Mouse (Mus musculus): Measurements from ENCODE around the gene Pak2. TPM values are rescaled to one million over a fixed set of nuclear protein-coding genes. Genes with fewer than 3 reads are reported as not detected.

The Pak2 gene
- total RNA-seq, 1 experiment, result 26.9 TPM

- Histone ChIP-seq H3K36me3 (ENCODE audit: control insufficient read depth, insufficient read depth, low read length, poor library complexity, severe bottlenecking) (peaks cover 8% of the 10 kb centered on the region; the same call in 1 of the 2 replicates), H3K9me3 (ENCODE audit: control insufficient read depth, insufficient read depth, low read depth, low read length) (no peaks in the 10 kb centered on the region), H3K4me1 (ENCODE audit: control insufficient read depth in 2 of 2, insufficient read depth in 2 of 2, low read length in 2 of 2, poor library complexity in 1 of 2) (peaks cover 3 to 6% of the 10 kb centered on the region in 2 experiments; a peak in 2 of 4 replicates), H3K9ac (ENCODE audit: insufficient read depth, low read depth, low read length, poor library complexity, severe bottlenecking) (no peak overlapping the region), H3K27ac (ENCODE audit: insufficient read depth, low read depth, low read length, poor library complexity, severe bottlenecking) (no peak overlapping the region; the same call in 1 of the 2 replicates), H3K4me3 (ENCODE audit: insufficient read depth in 1 of 2, low read depth in 1 of 2, low read length in 2 of 2, poor library complexity in 1 of 2, severe bottlenecking in 1 of 2) (no peak overlapping the region; a peak in 1 of 4 replicates)
- in situ Hi-C loops (cut with MboI; ENCODE audit: low sequenced_read_pairs in 2 of 2, unreplicated experiment in 2 of 2), result no loop called here
- DNase-seq (ENCODE audit: low read depth, low spot score), result no peak
- TF ChIP-seq MAFK (IDR thresholded peaks at IDR 0.05; ENCODE audit: insufficient read depth, low read depth, low read length), result no peak
- TF ChIP-seq ZNF384 (IDR thresholded peaks at IDR 0.05; ENCODE audit: low read depth, low read length), result peak; percentile 77; the same call in 1 of the 2 replicates
Measured at GRCm38 (mm10) chr16:32087629-32088443, 8.7 kb upstream of the Pak2 start.

GRCm38 (mm10) chr16:32078408-32078990 is 643 bp downstream of the Pak2 start:
- Histone ChIP-seq H3K4me3 (ENCODE audit: insufficient read depth in 1 of 2, low read depth in 1 of 2, low read length in 2 of 2, poor library complexity in 1 of 2, severe bottlenecking in 1 of 2) (peak overlapping the region; percentile 89 to 95), H3K9me3 (ENCODE audit: control insufficient read depth, insufficient read depth, low read depth, low read length) (no peaks in the 10 kb centered on the region), H3K27ac (ENCODE audit: insufficient read depth, low read depth, low read length, poor library complexity, severe bottlenecking) (peak overlapping the region; percentile 87), H3K4me1 (ENCODE audit: control insufficient read depth in 2 of 2, insufficient read depth in 2 of 2, low read length in 2 of 2, poor library complexity in 1 of 2) (peaks cover 0 to 6% of the 10 kb centered on the region in 2 experiments; a peak in 2 of 4 replicates), H3K9ac (ENCODE audit: insufficient read depth, low read depth, low read length, poor library complexity, severe bottlenecking) (peak overlapping the region; percentile 97), H3K36me3 (ENCODE audit: control insufficient read depth, insufficient read depth, low read length, poor library complexity, severe bottlenecking) (no peaks in the 10 kb centered on the region)
- TF ChIP-seq HCFC1 (IDR thresholded peaks at IDR 0.05; ENCODE audit: borderline replicate concordance, insufficient read depth, low read length) (no peak), ZC3H11A (IDR thresholded peaks at IDR 0.05; ENCODE audit: borderline replicate concordance, low read depth, low read length) (no peak), CHD2 (IDR thresholded peaks at IDR 0.05; ENCODE audit: low read depth, low read length) (peak; percentile 68; the same call in 1 of the 2 replicates)
- no peak for DNase-seq (ENCODE audit: low read depth, low spot score)
- in situ Hi-C loops (cut with MboI; ENCODE audit: low sequenced_read_pairs in 2 of 2, unreplicated experiment in 2 of 2), result no loop called here

- Histone ChIP-seq H3K4me3 (ENCODE audit: insufficient read depth in 1 of 2, low read depth in 1 of 2, low read length in 2 of 2, poor library complexity in 1 of 2, severe bottlenecking in 1 of 2) (peak overlapping the region; percentile 89 to 95), H3K27ac (ENCODE audit: insufficient read depth, low read depth, low read length, poor library complexity, severe bottlenecking) (no peak overlapping the region), H3K9ac (ENCODE audit: insufficient read depth, low read depth, low read length, poor library complexity, severe bottlenecking) (peak overlapping the region; percentile 97; the same call in 1 of the 2 replicates), H3K9me3 (ENCODE audit: control insufficient read depth, insufficient read depth, low read depth, low read length) (no peaks in the 10 kb centered on the region), H3K4me1 (ENCODE audit: control insufficient read depth in 2 of 2, insufficient read depth in 2 of 2, low read length in 2 of 2, poor library complexity in 1 of 2) (peaks cover 0 to 6% of the 10 kb centered on the region in 2 experiments; a peak in 2 of 4 replicates), H3K36me3 (ENCODE audit: control insufficient read depth, insufficient read depth, low read length, poor library complexity, severe bottlenecking) (no peaks in the 10 kb centered on the region)
- TF ChIP-seq CHD2 (IDR thresholded peaks at IDR 0.05; ENCODE audit: low read depth, low read length) (no peak), HCFC1 (IDR thresholded peaks at IDR 0.05; ENCODE audit: borderline replicate concordance, insufficient read depth, low read length) (no peak), ZC3H11A (IDR thresholded peaks at IDR 0.05; ENCODE audit: borderline replicate concordance, low read depth, low read length) (no peak), MAFK (IDR thresholded peaks at IDR 0.05; ENCODE audit: insufficient read depth, low read depth, low read length) (no peak), ZNF384 (IDR thresholded peaks at IDR 0.05; ENCODE audit: low read depth, low read length) (no peak)
- no peak for DNase-seq (ENCODE audit: low read depth, low spot score)
- in situ Hi-C loops (cut with MboI; ENCODE audit: low sequenced_read_pairs in 2 of 2, unreplicated experiment in 2 of 2), result no loop called here
Measured at GRCm38 (mm10) chr16:32077648-32078407, 1.3 kb downstream of the Pak2 start.

GRCm38 (mm10) chr16:32076406-32076805 is 2.7 kb downstream of the Pak2 start:
- Histone ChIP-seq H3K36me3 (ENCODE audit: control insufficient read depth, insufficient read depth, low read length, poor library complexity, severe bottlenecking) (no peaks in the 10 kb centered on the region), H3K27ac (ENCODE audit: insufficient read depth, low read depth, low read length, poor library complexity, severe bottlenecking) (no peak overlapping the region), H3K9ac (ENCODE audit: insufficient read depth, low read depth, low read length, poor library complexity, severe bottlenecking) (no peak overlapping the region), H3K9me3 (ENCODE audit: control insufficient read depth, insufficient read depth, low read depth, low read length) (no peaks in the 10 kb centered on the region), H3K4me1 (ENCODE audit: control insufficient read depth in 2 of 2, insufficient read depth in 2 of 2, low read length in 2 of 2, poor library complexity in 1 of 2) (peaks cover 0 to 6% of the 10 kb centered on the region in 2 experiments; a peak in 2 of 4 replicates), H3K4me3 (ENCODE audit: insufficient read depth in 1 of 2, low read depth in 1 of 2, low read length in 2 of 2, poor library complexity in 1 of 2, severe bottlenecking in 1 of 2) (no peak overlapping the region)
- no peak for TF ChIP-seq ZC3H11A (IDR thresholded peaks at IDR 0.05; ENCODE audit: borderline replicate concordance, low read depth, low read length)
- no peak for TF ChIP-seq MAFK (IDR thresholded peaks at IDR 0.05; ENCODE audit: insufficient read depth, low read depth, low read length)
- TF ChIP-seq HCFC1 (IDR thresholded peaks at IDR 0.05; ENCODE audit: borderline replicate concordance, insufficient read depth, low read length), result no peak
- TF ChIP-seq CHD2 (IDR thresholded peaks at IDR 0.05; ENCODE audit: low read depth, low read length), result no peak
- no peak for TF ChIP-seq ZNF384 (IDR thresholded peaks at IDR 0.05; ENCODE audit: low read depth, low read length)
- DNase-seq (ENCODE audit: low read depth, low spot score), result no peak
- in situ Hi-C loops (cut with MboI; ENCODE audit: low sequenced_read_pairs in 2 of 2, unreplicated experiment in 2 of 2), result no loop called here

Measured in ES-E14 (cell line).